Mouse (Mus musculus) kidney, adult 2 months (tissue): ENCODE results near the gene Renbp.

Experiments
- CTCF ChIP-seq: fragments of 200-500 bp; conservative IDR thresholded peaks from 2 replicates; pipeline ENCODE4 v1.5.1; 2011; ENCODE audit warnings: low read depth, mild to moderate bottlenecking, control low read depth, low read length, moderate library complexity, mixed read lengths; ENCODE audit not compliant: insufficient read depth, insufficient read length
- POLR2A ChIP-seq: fragments of 200-500 bp; IDR thresholded peaks from one replicate; pipeline ENCODE4 v1.6.1; 2011; ENCODE audit warnings: low read depth, low read length, control low read depth

GRCm38 (mm10) chrX:73891551-73892152 lies 39.0 kb downstream of the Renbp start, which contains the start of gene Avpr2:
- TF ChIP-seq CTCF (no peak), POLR2A (no peak)
